Mouse (Mus musculus) stomach, postnatal 0 days (tissue): ENCODE measurements at regions not wholly inside any gene's neighbourhood (a gene's known extent, or its start where the extent isn't known, plus 50 kb on each side); places are given as distances from the start of the nearest gene placed in this dataset.

Experiments used
- ATAC-seq: fragments of 200-750 bp; cut with Nextera tagmentation; 2 replicates; pipeline ENCODE4 v1.8.0; 2017; ENCODE audit not compliant: low FRiP score, low TSS enrichment
- DNase-seq: peaks from one replicate; pipeline ENCODE4 v3.0.0-alpha.2; 2016; ENCODE audit warnings: low spot score
- H3K27ac ChIP-seq: fragments of 300-500 bp; sonication (generic); replicated peaks from 2 replicates; pipeline ENCODE4 v1.5.1; 2014; ENCODE audit warnings: mild to moderate bottlenecking, control low read depth
- H3K27me3 ChIP-seq: fragments of 300-500 bp; sonication (generic); 2 replicates; pipeline ENCODE4 v1.6.1; 2014; ENCODE audit warnings: low read length; ENCODE audit not compliant: control insufficient read depth, insufficient read depth
- H3K36me3 ChIP-seq: fragments of 300-500 bp; sonication (generic); 2 replicates; pipeline ENCODE4 v1.6.1; 2014; ENCODE audit warnings: low read length, mixed read lengths; ENCODE audit not compliant: control insufficient read depth, insufficient read depth
- H3K4me1 ChIP-seq: fragments of 300-500 bp; sonication (generic); replicated peaks from 2 replicates; pipeline ENCODE4 v1.6.1; 2014; ENCODE audit warnings: antibody characterized with exemption; ENCODE audit not compliant: control insufficient read depth, insufficient read depth
- H3K4me2 ChIP-seq: fragments of 300-500 bp; sonication (generic); replicated peaks from 2 replicates; pipeline ENCODE4 v1.6.1; 2014; ENCODE audit warnings: low read depth, mild to moderate bottlenecking, control low read depth, moderate library complexity
- H3K4me3 ChIP-seq: fragments of 300-500 bp; sonication (generic); 2 replicates; pipeline ENCODE4 v1.5.1; 2014; ENCODE audit warnings: low read depth, low read length, control low read depth
- H3K9ac ChIP-seq: fragments of 300-500 bp; sonication (generic); 2 replicates; pipeline ENCODE4 v1.6.1; 2014; ENCODE audit warnings: mild to moderate bottlenecking, low read length, control low read depth, mixed read lengths
- H3K9me3 ChIP-seq: fragments of 300-500 bp; sonication (generic); 2 replicates; pipeline ENCODE4 v1.6.1; 2016; ENCODE audit warnings: low read length; ENCODE audit not compliant: control insufficient read depth
- CTCF ChIP-seq: IDR thresholded peaks from 2 replicates; pipeline ENCODE4 v1.5.1; 2016; ENCODE audit warnings: antibody characterized with exemption, low read depth, mild to moderate bottlenecking, moderate library complexity
- EP300 ChIP-seq: optimal IDR thresholded peaks from 2 replicates; pipeline ENCODE3; 2016; ENCODE audit warnings: antibody characterized with exemption
- WGBS: fragments of 180-500 bp; shearing (Covaris S2); extraction: QIAGEN DNeasy Blood & Tissue Kit; methylation state at CpG from one replicate; pipeline ENCODE4 v1.1.7; 2014; 5-methylcytosine and 5-hydroxymethylcytosine counted together

GRCm38 (mm10) chr12:12594567-12594966 is 332.6 kb downstream of the Fam49a start:
- Histone ChIP-seq H3K27me3 (no peaks in the 10 kb centered on the region), H3K4me2 (no peak overlapping the region), H3K36me3 (no peaks in the 10 kb centered on the region), H3K27ac (no peak overlapping the region), H3K9me3 (no peaks in the 10 kb centered on the region), H3K9ac (no peak overlapping the region), H3K4me1 (no peaks in the 10 kb centered on the region), H3K4me3 (no peak overlapping the region)
- no peak for DNase-seq
- WGBS = 88% methylated on average over 3 of the region's 3 CpGs
- TF ChIP-seq EP300 = no peak
- ATAC-seq = no peak

GRCm38 (mm10) chr12:12593343-12593742 is 331.4 kb downstream of the Fam49a start:
- WGBS = 86% methylated on average over 2 of the region's 2 CpGs
- no peak for DNase-seq
- no peak for TF ChIP-seq EP300
- no peak for TF ChIP-seq CTCF

GRCm38 (mm10) chr12:12590753-12591291 is 328.9 kb downstream of the Fam49a start:
- TF ChIP-seq CTCF = no peak
- TF ChIP-seq EP300 = no peak
- no peak overlapping the region for H3K27ac ChIP-seq
- ATAC-seq = no peak
- H3K4me3 ChIP-seq = no peak overlapping the region
- H3K9me3 ChIP-seq = no peaks in the 10 kb centered on the region
- no peak for DNase-seq
- no peak overlapping the region for H3K9ac ChIP-seq
- WGBS = 75% methylated on average over 8 of the region's 8 CpGs
- H3K27me3 ChIP-seq = no peaks in the 10 kb centered on the region
- H3K36me3 ChIP-seq = no peaks in the 10 kb centered on the region
- H3K4me2 ChIP-seq = no peak overlapping the region
- no peaks in the 10 kb centered on the region for H3K4me1 ChIP-seq

More at GRCm38 (mm10) chr12:12593343-12593742, 331.4 kb downstream of the Fam49a start:
- H3K27me3 ChIP-seq = no peaks in the 10 kb centered on the region
- no peak overlapping the region for H3K4me3 ChIP-seq
- no peaks in the 10 kb centered on the region for H3K4me1 ChIP-seq
- no peaks in the 10 kb centered on the region for H3K36me3 ChIP-seq
- H3K9me3 ChIP-seq = no peaks in the 10 kb centered on the region
- no peak overlapping the region for H3K9ac ChIP-seq
- ATAC-seq = no peak
- H3K4me2 ChIP-seq = no peak overlapping the region
- no peak overlapping the region for H3K27ac ChIP-seq

GRCm38 (mm10) chr12:12588771-12589370 is 326.9 kb downstream of the Fam49a start:
- H3K27me3 ChIP-seq = no peaks in the 10 kb centered on the region
- H3K4me2 ChIP-seq = no peak overlapping the region
- no peaks in the 10 kb centered on the region for H3K4me1 ChIP-seq
- DNase-seq (no peak), ATAC-seq (no peak)
- no peak for TF ChIP-seq CTCF
- no peak for TF ChIP-seq EP300
- H3K4me3 ChIP-seq = no peak overlapping the region
- no peak overlapping the region for H3K9ac ChIP-seq
- 80% methylated on average over 5 of the region's 5 CpGs for WGBS
- H3K36me3 ChIP-seq = no peaks in the 10 kb centered on the region
- no peak overlapping the region for H3K27ac ChIP-seq
- no peaks in the 10 kb centered on the region for H3K9me3 ChIP-seq

- ATAC-seq (no peak), DNase-seq (no peak)
- Histone ChIP-seq H3K9ac (no peak overlapping the region), H3K4me3 (no peak overlapping the region), H3K4me2 (no peak overlapping the region), H3K27ac (no peak overlapping the region), H3K36me3 (no peaks in the 10 kb centered on the region), H3K27me3 (no peaks in the 10 kb centered on the region), H3K4me1 (no peaks in the 10 kb centered on the region), H3K9me3 (no peaks in the 10 kb centered on the region)
- no peak for TF ChIP-seq EP300
- no peak for TF ChIP-seq CTCF
- WGBS = 80% methylated on average over 6 of the region's 6 CpGs
Observed at GRCm38 (mm10) chr12:12586436-12586835, 324.5 kb downstream of the Fam49a start.

GRCm38 (mm10) chr12:12581271-12582186 is 319.6 kb downstream of the Fam49a start:
- WGBS = 33% methylated on average over 19 of the region's 19 CpGs
- no peaks in the 10 kb centered on the region for H3K9me3 ChIP-seq
- no peak overlapping the region for H3K4me3 ChIP-seq
- H3K27ac ChIP-seq = no peak overlapping the region
- H3K4me2 ChIP-seq = no peak overlapping the region
- no peaks in the 10 kb centered on the region for H3K4me1 ChIP-seq
- TF ChIP-seq CTCF = no peak
- TF ChIP-seq EP300 = no peak
- H3K36me3 ChIP-seq = no peaks in the 10 kb centered on the region
- H3K9ac ChIP-seq = no peak overlapping the region; the same call in 1 of the 2 replicates
- H3K27me3 ChIP-seq = no peaks in the 10 kb centered on the region
- ATAC-seq (no peak), DNase-seq (no peak)
